Mouse (Mus musculus) heart, embryonic 10.5 days (tissue): Measurements from ENCODE around the gene Tbx4. TPM values are rescaled to one million over a fixed set of nuclear protein-coding genes. Genes with fewer than 3 reads are reported as not detected.
A peak's percentile ranks its signal among the peaks of the same experiment; 100 is the strongest.

ENCODE experiments used
- DNase-seq: peaks from one replicate; pipeline ENCODE4 v3.0.0-alpha.2; 2017; ENCODE audit warnings: low spot score
- H3K27ac ChIP-seq: fragments of 300-500 bp; sonication (generic); 2 replicates; pipeline ENCODE4 v1.5.1; 2016; ENCODE audit warnings: mild to moderate bottlenecking
- H3K27me3 ChIP-seq: fragments of 300-500 bp; sonication (generic); 2 replicates; pipeline ENCODE4 v1.6.1; 2016; ENCODE audit warnings: mild to moderate bottlenecking; ENCODE audit not compliant: poor library complexity, insufficient read depth, severe bottlenecking
- H3K36me3 ChIP-seq: fragments of 300-500 bp; sonication (generic); 2 replicates; pipeline ENCODE4 v1.6.1; 2016; ENCODE audit warnings: mild to moderate bottlenecking, moderate library complexity
- H3K4me1 ChIP-seq: fragments of 300-500 bp; sonication (generic); 2 replicates; pipeline ENCODE4 v1.6.1; 2016; ENCODE audit warnings: mild to moderate bottlenecking
- H3K4me3 ChIP-seq: fragments of 300-500 bp; sonication (generic); 2 replicates; pipeline ENCODE4 v1.5.1; 2016; ENCODE audit warnings: mild to moderate bottlenecking, moderate library complexity
- H3K9me3 ChIP-seq: fragments of 300-500 bp; sonication (generic); 2 replicates; pipeline ENCODE4 v1.6.1; 2016; ENCODE audit warnings: mild to moderate bottlenecking, moderate library complexity
- WGBS: fragments of 180-500 bp; shearing (Covaris S2); methylation state at CpG from one replicate; pipeline ENCODE4 v1.1.7; 2016; 5-methylcytosine and 5-hydroxymethylcytosine counted together
- polyA plus RNA-seq: library from polyadenylated mRNA; unstranded; fragments of >200 nt; fragmentation: Nextera tagmentation; extraction: Ambion mirVana; gene quantifications from 2 replicates; pipeline ENCODE4 v1.2.1, GENCODE M21; 2016

Tbx4 gene
- polyA plus RNA-seq, 1 experiment from 2014 or later: 4.1 TPM

DNA sequence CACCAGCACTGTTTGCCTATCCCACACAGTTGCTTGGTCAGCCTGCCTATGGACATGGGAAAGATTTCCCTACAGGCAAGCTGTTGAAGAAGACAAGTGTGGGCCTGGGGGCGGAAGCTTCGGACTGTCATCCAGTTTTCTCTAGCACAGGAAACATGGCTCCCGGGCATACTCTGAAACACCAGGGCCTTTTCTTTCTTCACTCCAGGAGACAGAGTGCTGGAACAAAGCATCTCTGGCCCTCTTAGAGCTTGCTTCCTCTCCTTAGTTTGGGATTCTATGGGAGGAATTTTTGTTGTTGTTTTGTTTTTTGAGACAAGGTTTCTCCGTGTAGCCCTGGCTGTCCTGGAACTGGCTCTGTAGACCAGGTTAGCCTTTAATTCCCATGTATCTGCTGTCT lies 1.7 kb upstream of the Tbx4 start:
- Histone ChIP-seq H3K27me3 (peaks cover 99% of the 10 kb centered on the region), H3K9me3 (no peaks in the 10 kb centered on the region), H3K4me3 (no peak overlapping the region), H3K4me1 (peaks cover 23% of the 10 kb centered on the region), H3K27ac (no peak overlapping the region), H3K36me3 (no peaks in the 10 kb centered on the region)
- no peak for DNase-seq
- WGBS: 54% methylated on average over 4 of the region's 4 CpGs

- peak overlapping the region; percentile 49 for H3K4me3 ChIP-seq
- H3K4me1 ChIP-seq: peaks cover 42% of the 10 kb centered on the region
- 4% methylated on average over 22 of the region's 22 CpGs for WGBS
- peaks cover 100% of the 10 kb centered on the region for H3K27me3 ChIP-seq
- no peaks in the 10 kb centered on the region for H3K9me3 ChIP-seq
- no peak for DNase-seq
- no peaks in the 10 kb centered on the region for H3K36me3 ChIP-seq
- peak overlapping the region; percentile 59 for H3K27ac ChIP-seq
Measured at GRCm38 (mm10) chr11:85886429-85886785, 185 bp downstream of the Tbx4 start.

- peaks cover 43% of the 10 kb centered on the region for H3K4me1 ChIP-seq
- peaks cover 100% of the 10 kb centered on the region for H3K27me3 ChIP-seq
- H3K27ac ChIP-seq: no peak overlapping the region
- no peaks in the 10 kb centered on the region for H3K36me3 ChIP-seq
- DNase-seq: no peak
- no peaks in the 10 kb centered on the region for H3K9me3 ChIP-seq
- no peak overlapping the region for H3K4me3 ChIP-seq
- 30% methylated on average over 6 of the region's 6 CpGs for WGBS
Measured at GRCm38 (mm10) chr11:85887273-85887672, 1.1 kb downstream of the Tbx4 start.

DNA sequence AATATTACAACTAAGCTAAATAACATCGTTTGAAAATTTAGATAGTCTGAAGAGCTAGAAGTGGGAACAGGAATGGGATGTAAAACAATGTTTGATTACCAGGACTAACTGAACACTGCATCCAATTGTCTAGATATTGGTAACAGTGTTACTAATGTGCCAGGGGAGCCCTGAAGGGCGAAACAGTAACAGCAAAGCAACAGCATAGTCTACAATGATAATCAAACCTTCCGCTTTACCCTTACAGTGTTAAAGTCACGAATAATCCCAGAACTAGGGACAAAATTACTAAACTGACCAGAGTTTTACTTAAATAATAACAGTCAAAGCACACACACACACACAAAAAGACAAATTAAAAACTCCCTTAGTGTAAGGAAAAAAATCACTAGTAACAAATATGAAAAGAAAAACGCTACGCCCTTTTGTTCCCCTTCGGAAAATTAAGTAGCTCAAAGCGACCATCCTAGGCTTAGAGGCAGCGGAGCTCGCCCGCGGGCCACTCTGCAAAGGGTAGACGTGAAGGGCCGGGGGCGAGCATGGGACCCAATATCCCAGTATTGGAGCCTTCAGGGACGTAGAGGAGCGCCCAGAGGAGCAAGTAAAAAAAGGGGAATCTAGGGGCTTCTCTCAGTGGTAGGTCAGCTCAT lies 1.7 kb downstream of the Tbx4 start:
- 5% methylated on average over 17 of the region's 17 CpGs for WGBS
- Histone ChIP-seq H3K4me3 (peak overlapping the region; percentile 46), H3K27me3 (peaks cover 100% of the 10 kb centered on the region), H3K36me3 (no peaks in the 10 kb centered on the region), H3K9me3 (no peaks in the 10 kb centered on the region), H3K27ac (peak overlapping the region; percentile 43; the same call in 1 of the 2 replicates), H3K4me1 (peaks cover 43% of the 10 kb centered on the region)
- DNase-seq: no peak

DNA sequence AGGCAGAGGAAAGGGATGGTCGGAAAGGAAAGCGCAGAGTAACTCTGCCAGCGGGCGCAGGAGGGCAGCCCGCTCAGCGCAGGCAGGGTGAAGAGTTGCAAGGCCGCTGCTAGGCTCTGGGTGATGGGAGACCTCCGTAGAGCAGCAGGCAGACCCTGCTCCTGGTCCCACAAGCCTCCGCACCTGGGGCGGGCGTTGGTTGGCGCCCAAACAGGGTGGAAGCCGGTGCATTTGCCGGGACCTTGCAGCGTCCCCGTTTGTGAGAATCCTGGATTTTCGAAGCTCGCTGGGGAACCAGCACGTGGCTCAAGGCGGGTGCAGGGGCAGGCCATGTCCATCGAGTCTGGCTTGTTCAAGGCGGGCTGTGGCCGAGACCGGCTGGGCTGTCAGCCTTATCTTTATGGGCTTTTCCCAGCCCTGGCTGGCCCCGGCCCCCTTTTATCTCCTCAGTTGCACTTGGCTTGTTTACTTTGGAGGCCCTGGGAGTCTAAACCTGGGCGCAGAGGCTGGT lies 2.3 kb downstream of the Tbx4 start:
- peak overlapping the region; percentile 46 for H3K4me3 ChIP-seq
- H3K27me3 ChIP-seq: peaks cover 100% of the 10 kb centered on the region
- no peaks in the 10 kb centered on the region for H3K9me3 ChIP-seq
- H3K36me3 ChIP-seq: no peaks in the 10 kb centered on the region
- peaks cover 43% of the 10 kb centered on the region for H3K4me1 ChIP-seq
- peak overlapping the region; percentile 43; the same call in 1 of the 2 replicates for H3K27ac ChIP-seq
- no peak for DNase-seq
- WGBS: under 1% methylated on average over 26 of the region's 26 CpGs

GRCm38 (mm10) chr11:85889056-85889729 lies 3.0 kb downstream of the Tbx4 start:
- H3K4me3 ChIP-seq: peak overlapping the region; percentile 46; the same call in 1 of the 2 replicates
- H3K4me1 ChIP-seq: peaks cover 43% of the 10 kb centered on the region
- H3K27me3 ChIP-seq: peaks cover 100% of the 10 kb centered on the region
- DNase-seq: no peak
- WGBS: 22% methylated on average over 8 of the region's 8 CpGs
- H3K9me3 ChIP-seq: no peaks in the 10 kb centered on the region
- H3K36me3 ChIP-seq: no peaks in the 10 kb centered on the region
- H3K27ac ChIP-seq: no peak overlapping the region; the same call in 1 of the 2 replicates

DNA sequence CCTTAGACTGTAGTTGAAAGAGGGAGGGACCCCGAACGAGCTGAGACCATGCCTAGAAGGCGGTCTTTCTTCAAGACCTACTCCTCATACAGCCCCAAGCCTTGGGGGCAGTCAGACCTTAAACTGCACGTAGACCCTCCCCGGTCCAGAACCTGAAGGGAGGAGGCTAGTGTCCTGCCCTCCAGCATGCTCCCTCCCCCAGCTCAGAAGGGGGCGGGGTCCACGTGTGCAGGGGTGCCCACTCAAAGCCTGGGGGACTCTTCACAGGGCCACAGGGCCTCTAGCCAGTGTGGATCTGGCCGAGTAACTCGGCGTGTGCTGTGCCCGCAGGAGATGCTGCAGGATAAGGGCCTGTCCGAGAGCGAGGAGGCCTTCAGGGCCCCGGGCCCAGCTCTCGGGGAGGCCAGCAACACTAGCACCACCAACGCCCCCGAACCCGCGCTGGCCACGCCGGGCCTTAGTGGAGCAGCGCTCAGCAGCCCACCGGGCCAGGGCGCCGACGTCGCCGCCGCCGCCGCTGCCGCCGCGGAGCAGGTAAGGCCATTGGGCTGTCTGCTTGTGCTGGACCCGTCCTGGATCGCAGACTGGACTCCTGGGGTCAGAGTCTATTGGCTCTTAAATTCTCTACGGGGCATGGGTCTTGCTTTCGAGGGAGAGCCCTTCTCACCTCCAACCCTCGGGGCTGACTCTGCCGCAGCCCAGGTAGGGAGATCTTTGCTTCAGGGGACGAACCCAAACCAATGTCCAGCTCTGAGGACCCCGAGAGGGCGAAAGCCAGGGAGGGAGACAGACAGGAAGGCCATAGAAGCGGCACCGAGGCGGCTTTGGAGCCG lies 3.7 kb downstream of the Tbx4 start:
- Histone ChIP-seq H3K9me3 (no peaks in the 10 kb centered on the region), H3K27me3 (peaks cover 100% of the 10 kb centered on the region), H3K4me3 (peak overlapping the region; percentile 49), H3K36me3 (no peaks in the 10 kb centered on the region), H3K27ac (peak overlapping the region; percentile 72), H3K4me1 (peaks cover 47% of the 10 kb centered on the region)
- DNase-seq: no peak
- under 1% methylated on average over 47 of the region's 47 CpGs for WGBS

GRCm38 (mm10) chr11:85890563-85890845 lies 4.3 kb downstream of the Tbx4 start:
- Histone ChIP-seq H3K27ac (peak overlapping the region; percentile 72; the same call in 1 of the 2 replicates), H3K27me3 (peaks cover 100% of the 10 kb centered on the region), H3K4me1 (peaks cover 52% of the 10 kb centered on the region), H3K36me3 (no peaks in the 10 kb centered on the region), H3K9me3 (no peaks in the 10 kb centered on the region), H3K4me3 (peak overlapping the region; percentile 49)
- 2% methylated on average over 13 of the region's 13 CpGs for WGBS
- no peak for DNase-seq

GRCm38 (mm10) chr11:85891010-85891691 lies 4.9 kb downstream of the Tbx4 start:
- Histone ChIP-seq H3K4me3 (peak overlapping the region; percentile 34), H3K27me3 (peaks cover 100% of the 10 kb centered on the region), H3K36me3 (no peaks in the 10 kb centered on the region), H3K27ac (0 out of 2 replicates have a peak overlapping the region, but pooled peaks have one; percentile 72), H3K9me3 (no peaks in the 10 kb centered on the region), H3K4me1 (peaks cover 52% of the 10 kb centered on the region)
- WGBS: 3% methylated on average over 13 of the region's 13 CpGs
- DNase-seq: no peak

DNA sequence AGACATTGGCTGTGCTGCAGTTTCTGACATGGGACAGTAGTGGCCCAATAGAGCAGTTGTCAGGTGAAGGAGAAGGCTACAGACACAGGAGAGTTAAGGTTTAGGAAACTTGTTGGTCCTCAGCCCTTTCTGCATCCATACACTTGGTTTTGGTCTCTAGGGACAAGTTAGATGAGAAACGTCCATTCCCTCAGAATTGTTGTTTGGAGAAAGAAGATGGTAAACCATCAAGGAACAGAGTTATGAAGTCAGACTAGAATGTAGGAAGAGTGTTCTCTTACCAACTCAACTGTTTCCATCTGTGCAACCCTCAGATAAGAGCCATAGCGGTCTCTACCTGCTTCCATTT lies 5.4 kb downstream of the Tbx4 start:
- Histone ChIP-seq H3K9me3 (no peaks in the 10 kb centered on the region), H3K4me3 (peak overlapping the region; percentile 34; the same call in 1 of the 2 replicates), H3K27ac (no peak overlapping the region), H3K36me3 (no peaks in the 10 kb centered on the region), H3K4me1 (peaks cover 49% of the 10 kb centered on the region), H3K27me3 (peaks cover 100% of the 10 kb centered on the region)
- 1% methylated on average over 2 of the region's 2 CpGs for WGBS
- no peak for DNase-seq

DNA sequence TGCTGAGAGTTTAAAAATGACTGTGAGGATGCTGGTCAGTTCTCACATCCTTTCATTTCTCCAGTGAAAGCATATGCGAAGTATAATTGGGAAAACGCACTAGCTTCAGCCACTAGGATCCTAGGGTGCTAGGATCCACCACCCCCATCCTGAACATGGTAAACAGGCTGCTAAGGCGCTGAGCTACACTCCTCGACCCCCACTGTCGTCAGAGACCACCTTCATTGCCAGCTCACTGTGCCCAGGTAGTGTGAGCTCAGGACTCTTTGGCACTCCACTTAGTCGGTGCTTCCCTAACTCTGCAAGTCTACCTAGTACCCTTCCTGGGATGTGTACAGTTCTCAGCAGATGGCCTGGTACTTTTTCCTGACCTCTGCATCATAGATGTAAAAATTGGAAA lies 6.5 kb downstream of the Tbx4 start:
- Histone ChIP-seq H3K9me3 (no peaks in the 10 kb centered on the region), H3K4me1 (peaks cover 49% of the 10 kb centered on the region), H3K27ac (no peak overlapping the region), H3K4me3 (no peak overlapping the region), H3K27me3 (peaks cover 100% of the 10 kb centered on the region), H3K36me3 (no peaks in the 10 kb centered on the region)
- no peak for DNase-seq
- WGBS: 3% methylated on average over 6 of the region's 6 CpGs

GRCm38 (mm10) chr11:85893400-85894135 lies 7.3 kb downstream of the Tbx4 start:
- H3K36me3 ChIP-seq: no peaks in the 10 kb centered on the region
- WGBS: 2% methylated on average over 13 of the region's 13 CpGs
- no peaks in the 10 kb centered on the region for H3K9me3 ChIP-seq
- H3K4me1 ChIP-seq: peaks cover 43% of the 10 kb centered on the region
- H3K27ac ChIP-seq: no peak overlapping the region
- H3K4me3 ChIP-seq: no peak overlapping the region
- DNase-seq: no peak
- peaks cover 100% of the 10 kb centered on the region for H3K27me3 ChIP-seq
